Mouse (Mus musculus): ENCODE measurements around the gene Pik3r5. TPM values are rescaled to one million over a fixed set of nuclear protein-coding genes. Genes with fewer than 3 reads are reported as not detected.

Pik3r5 gene
- polyA plus RNA-seq, 1 experiment from 2014 or later = 1.2 TPM

DNA sequence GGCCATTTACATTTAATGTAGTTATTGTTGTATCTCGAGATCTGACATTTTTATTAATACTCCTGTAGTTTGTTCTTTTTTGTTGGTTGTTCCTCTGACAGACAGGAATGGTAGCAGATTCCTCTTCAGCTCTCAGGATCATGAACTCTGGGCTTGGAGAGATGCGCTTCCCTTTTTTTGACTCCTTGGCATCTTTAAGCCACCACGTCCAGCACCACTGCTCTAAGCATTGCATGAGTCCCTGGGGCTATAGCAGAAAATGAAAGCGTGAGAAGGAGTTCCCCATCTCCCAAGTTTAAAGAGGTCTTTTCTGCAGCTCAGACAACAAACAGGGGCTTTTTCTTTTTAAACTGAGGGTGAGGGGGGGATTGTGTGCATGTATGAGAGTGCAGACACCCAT is 87.4 kb downstream of the Pik3r5 start:
- H3K36me3 ChIP-seq (replicated peaks; ENCODE audit: control insufficient read depth, insufficient read depth) = no peaks in the 10 kb centered on the region
- WGBS = 93% methylated on average over 4 of the region's 4 CpGs
- H3K9ac ChIP-seq = no peak overlapping the region
- DNase-seq (ENCODE audit: low spot score) (no peak), ATAC-seq (ENCODE audit: low FRiP score) (no peak)
- no peak overlapping the region for H3K4me2 ChIP-seq (replicated peaks)
- H3K4me1 ChIP-seq (replicated peaks; ENCODE audit: control insufficient read depth, insufficient read depth, low read length) = no peaks in the 10 kb centered on the region
- no peak overlapping the region for H3K27ac ChIP-seq
- no peak overlapping the region for H3K4me3 ChIP-seq (replicated peaks; ENCODE audit: low read length)
- H3K9me3 ChIP-seq (ENCODE audit: control insufficient read depth, low read length) = peaks cover 9% of the 10 kb centered on the region; the same call in 1 of the 2 replicates
- H3K27me3 ChIP-seq (ENCODE audit: control insufficient read depth, insufficient read depth, low read length) = no peaks in the 10 kb centered on the region

DNA sequence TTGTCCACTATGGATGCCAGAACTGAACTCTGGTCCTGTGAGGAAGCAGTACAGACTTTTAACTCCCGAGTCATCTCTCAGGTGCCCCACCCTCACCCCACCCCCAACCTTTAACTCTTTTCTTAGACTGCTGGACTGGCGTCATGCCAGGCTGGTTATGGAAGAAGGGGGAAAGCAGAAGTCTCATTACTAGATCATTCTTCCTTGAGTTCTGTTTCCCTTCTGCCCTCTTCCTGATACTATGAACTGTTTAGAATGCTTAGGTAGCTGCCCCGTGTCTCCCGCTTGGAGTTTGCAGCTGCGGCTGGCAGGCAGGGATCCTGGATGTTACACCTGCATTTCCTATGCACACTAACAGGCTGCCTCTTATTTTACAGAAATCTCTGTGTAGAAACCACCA is 87.9 kb downstream of the Pik3r5 start:
- DNase-seq (ENCODE audit: low spot score) = no peak
- H3K27ac ChIP-seq = no peak overlapping the region
- H3K4me1 ChIP-seq (replicated peaks; ENCODE audit: control insufficient read depth, insufficient read depth, low read length) = no peaks in the 10 kb centered on the region
- H3K9ac ChIP-seq = no peak overlapping the region
- H3K4me3 ChIP-seq (replicated peaks; ENCODE audit: low read length) = no peak overlapping the region
- WGBS = 88% methylated on average over 5 of the region's 5 CpGs
- no peaks in the 10 kb centered on the region for H3K27me3 ChIP-seq (ENCODE audit: control insufficient read depth, insufficient read depth, low read length)
- peaks cover 9% of the 10 kb centered on the region; the same call in 1 of the 2 replicates for H3K9me3 ChIP-seq (ENCODE audit: control insufficient read depth, low read length)
- no peak overlapping the region for H3K4me2 ChIP-seq (replicated peaks)
- ATAC-seq (ENCODE audit: low FRiP score) = no peak
- no peaks in the 10 kb centered on the region for H3K36me3 ChIP-seq (replicated peaks; ENCODE audit: control insufficient read depth, insufficient read depth)

DNA sequence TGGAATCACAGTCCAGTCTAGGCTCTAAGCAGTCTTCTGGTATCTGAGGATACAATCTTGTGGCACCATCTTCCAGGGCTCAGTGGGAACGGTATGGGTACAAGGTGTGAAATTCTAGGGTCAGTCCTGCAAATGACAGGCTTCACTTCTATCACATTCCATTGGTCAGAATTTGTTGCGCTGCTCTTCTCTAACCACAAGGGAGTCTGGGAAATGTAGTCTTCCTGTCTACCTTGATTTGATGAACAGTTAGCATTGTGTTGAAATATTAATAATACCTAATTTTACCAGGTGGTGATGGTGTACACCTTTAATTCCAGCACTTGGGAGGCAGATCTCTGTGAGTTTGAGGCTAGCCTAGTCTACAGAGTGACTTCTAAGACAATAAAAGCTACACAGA is 88.5 kb downstream of the Pik3r5 start:
- no peaks in the 10 kb centered on the region for H3K4me1 ChIP-seq (replicated peaks; ENCODE audit: control insufficient read depth, insufficient read depth, low read length)
- H3K27me3 ChIP-seq (ENCODE audit: control insufficient read depth, insufficient read depth, low read length) = no peaks in the 10 kb centered on the region
- no peaks in the 10 kb centered on the region for H3K36me3 ChIP-seq (replicated peaks; ENCODE audit: control insufficient read depth, insufficient read depth)
- DNase-seq (ENCODE audit: low spot score) = no peak
- no peak for ATAC-seq (ENCODE audit: low FRiP score)
- 90% methylated on average over 2 of the region's 2 CpGs for WGBS
- no peak overlapping the region for H3K4me3 ChIP-seq (replicated peaks; ENCODE audit: low read length)
- H3K4me2 ChIP-seq (replicated peaks) = no peak overlapping the region
- H3K27ac ChIP-seq = no peak overlapping the region
- no peak overlapping the region for H3K9ac ChIP-seq
- H3K9me3 ChIP-seq (ENCODE audit: control insufficient read depth, low read length) = peaks cover 9% of the 10 kb centered on the region; the same call in 1 of the 2 replicates

DNA sequence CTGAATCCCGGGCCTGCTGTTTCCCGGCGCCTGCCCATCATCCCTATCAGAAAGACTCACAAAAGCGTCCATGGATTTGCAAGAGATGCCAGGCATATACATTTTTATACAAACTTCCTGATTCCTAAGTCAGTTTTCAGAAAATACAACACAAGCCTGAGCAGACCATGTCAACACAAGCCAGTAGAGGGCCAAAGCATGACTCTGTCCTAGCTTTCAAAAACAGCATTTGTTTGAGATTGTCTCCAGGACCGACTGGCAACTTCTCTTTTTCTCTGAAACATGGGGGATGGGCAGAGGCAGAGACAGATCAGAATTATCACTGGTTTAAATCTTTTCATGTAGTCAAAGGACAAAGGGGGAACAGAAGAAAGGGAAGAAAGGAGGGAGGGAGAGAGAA is 89.4 kb downstream of the Pik3r5 start:
- ATAC-seq (ENCODE audit: low FRiP score) (no peak), DNase-seq (ENCODE audit: low spot score) (no peak)
- H3K36me3 ChIP-seq (replicated peaks; ENCODE audit: control insufficient read depth, insufficient read depth) = no peaks in the 10 kb centered on the region
- no peak overlapping the region for H3K27ac ChIP-seq
- no peaks in the 10 kb centered on the region for H3K27me3 ChIP-seq (ENCODE audit: control insufficient read depth, insufficient read depth, low read length)
- no peaks in the 10 kb centered on the region for H3K4me1 ChIP-seq (replicated peaks; ENCODE audit: control insufficient read depth, insufficient read depth, low read length)
- H3K4me3 ChIP-seq (replicated peaks; ENCODE audit: low read length) = no peak overlapping the region
- no peak overlapping the region for H3K4me2 ChIP-seq (replicated peaks)
- H3K9me3 ChIP-seq (ENCODE audit: control insufficient read depth, low read length) = peaks cover 9% of the 10 kb centered on the region; the same call in 1 of the 2 replicates
- WGBS = 78% methylated on average over 5 of the region's 5 CpGs
- H3K9ac ChIP-seq = no peak overlapping the region

DNA sequence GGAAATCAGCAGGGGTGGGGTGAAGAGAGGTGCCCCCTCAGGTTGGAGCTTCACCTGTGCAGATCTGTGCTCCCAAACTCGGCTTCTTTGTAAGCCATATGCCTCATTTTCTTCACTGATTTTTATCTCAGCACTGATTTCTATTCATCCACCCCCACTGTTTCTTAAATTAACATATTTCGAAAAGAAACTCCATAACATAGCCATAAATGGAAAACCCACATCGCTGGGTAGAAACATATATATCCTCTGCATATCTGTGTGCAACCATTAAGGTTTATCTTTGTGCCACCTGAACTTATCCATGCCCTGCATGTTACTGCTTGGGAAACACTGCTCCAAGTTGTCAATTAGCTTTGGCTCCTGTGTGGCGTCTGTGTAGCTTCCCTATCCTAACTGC is 94.5 kb downstream of the Pik3r5 start:
- Histone ChIP-seq H3K4me2 (replicated peaks) (no peak overlapping the region), H3K4me1 (replicated peaks; ENCODE audit: control insufficient read depth, insufficient read depth, low read length) (no peaks in the 10 kb centered on the region), H3K27ac (no peak overlapping the region), H3K27me3 (ENCODE audit: control insufficient read depth, insufficient read depth, low read length) (no peaks in the 10 kb centered on the region), H3K4me3 (replicated peaks; ENCODE audit: low read length) (no peak overlapping the region), H3K9ac (no peak overlapping the region), H3K9me3 (ENCODE audit: control insufficient read depth, low read length) (no peaks in the 10 kb centered on the region), H3K36me3 (replicated peaks; ENCODE audit: control insufficient read depth, insufficient read depth) (no peaks in the 10 kb centered on the region)
- ATAC-seq (ENCODE audit: low FRiP score) (no peak), DNase-seq (ENCODE audit: low spot score) (no peak)
- WGBS = 84% methylated on average over 4 of the region's 4 CpGs

DNA sequence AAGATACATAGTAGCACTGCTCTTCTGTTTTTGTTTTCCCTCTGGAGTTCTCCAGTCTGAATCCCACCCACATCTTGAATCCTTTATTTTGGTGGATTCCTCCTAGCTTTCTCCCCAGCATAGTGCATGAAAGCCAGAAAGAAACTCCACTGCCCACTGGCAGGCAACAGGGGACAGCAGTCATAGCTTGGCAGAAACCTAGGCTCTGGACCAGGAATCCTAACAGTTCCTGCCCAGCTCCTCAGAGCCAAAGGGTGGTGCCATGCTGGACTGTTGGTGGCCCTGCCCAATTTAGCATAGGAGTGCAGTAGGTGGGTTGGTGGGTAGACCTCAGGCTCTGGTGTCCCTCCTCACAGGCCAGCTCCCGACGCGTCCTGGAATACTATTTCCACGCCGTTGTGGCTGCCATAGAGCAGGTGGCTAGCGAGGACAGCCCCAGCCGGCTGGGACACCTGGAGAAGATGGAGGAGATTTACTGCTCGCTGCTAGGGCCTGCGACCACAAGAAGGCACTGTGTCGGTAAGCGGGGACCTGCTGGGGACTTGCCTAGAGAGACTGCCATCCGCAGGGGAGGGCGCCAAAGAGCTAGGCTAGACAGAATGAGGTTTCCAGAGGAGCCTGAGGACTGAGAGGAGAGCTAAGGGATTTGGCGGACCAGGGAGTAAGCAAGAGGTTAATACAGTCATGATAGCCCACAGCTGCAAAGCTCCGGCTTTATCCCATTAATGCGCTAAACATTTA is 99.3 kb downstream of the Pik3r5 start:
- Histone ChIP-seq H3K9me3 (ENCODE audit: control insufficient read depth, low read length) (no peaks in the 10 kb centered on the region), H3K4me2 (replicated peaks) (no peak overlapping the region), H3K4me1 (replicated peaks; ENCODE audit: control insufficient read depth, insufficient read depth, low read length) (no peaks in the 10 kb centered on the region), H3K27ac (no peak overlapping the region), H3K27me3 (ENCODE audit: control insufficient read depth, insufficient read depth, low read length) (no peaks in the 10 kb centered on the region), H3K9ac (no peak overlapping the region), H3K36me3 (replicated peaks; ENCODE audit: control insufficient read depth, insufficient read depth) (no peaks in the 10 kb centered on the region), H3K4me3 (replicated peaks; ENCODE audit: low read length) (no peak overlapping the region)
- WGBS = 27% methylated on average over 16 of the region's 16 CpGs
- no peak for DNase-seq (ENCODE audit: low spot score)
- ATAC-seq (ENCODE audit: low FRiP score) = no peak

DNA sequence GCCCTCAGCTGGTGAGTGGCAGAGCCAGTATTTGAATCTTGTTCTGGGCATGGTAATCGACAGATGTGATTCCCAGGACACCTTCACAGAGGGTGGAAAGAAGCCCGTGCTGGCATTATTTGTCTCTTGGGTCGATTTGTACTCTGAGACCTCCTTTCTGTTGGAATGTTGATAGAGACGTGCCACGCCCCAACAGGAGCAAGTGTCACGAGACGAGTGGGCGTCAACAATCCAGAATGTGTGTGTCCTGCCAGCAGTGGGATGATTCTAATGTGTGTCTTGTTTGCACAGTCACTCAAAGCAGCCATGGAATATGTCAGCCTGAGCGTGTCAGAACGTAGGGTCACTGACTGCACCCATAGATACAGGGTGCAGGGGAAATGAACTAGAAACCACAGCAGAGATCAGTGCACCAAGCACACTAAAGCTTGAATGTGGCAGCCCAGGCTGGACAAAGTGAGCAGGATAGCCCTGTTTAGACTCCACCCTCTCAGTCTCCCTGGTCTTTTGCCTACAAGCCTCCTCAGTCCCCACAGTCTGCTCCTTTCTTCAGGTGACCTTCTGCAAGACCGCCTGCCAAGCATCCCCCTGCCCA is 100.1 kb downstream of the Pik3r5 start:
- no peaks in the 10 kb centered on the region for H3K27me3 ChIP-seq (ENCODE audit: control insufficient read depth, insufficient read depth, low read length)
- H3K36me3 ChIP-seq (replicated peaks; ENCODE audit: control insufficient read depth, insufficient read depth) = no peaks in the 10 kb centered on the region
- DNase-seq (ENCODE audit: low spot score) (no peak), ATAC-seq (ENCODE audit: low FRiP score) (no peak)
- H3K4me2 ChIP-seq (replicated peaks) = no peak overlapping the region
- H3K9me3 ChIP-seq (ENCODE audit: control insufficient read depth, low read length) = no peaks in the 10 kb centered on the region
- no peak overlapping the region for H3K9ac ChIP-seq
- H3K27ac ChIP-seq = no peak overlapping the region
- 76% methylated on average over 11 of the region's 11 CpGs for WGBS
- H3K4me1 ChIP-seq (replicated peaks; ENCODE audit: control insufficient read depth, insufficient read depth, low read length) = no peaks in the 10 kb centered on the region
- H3K4me3 ChIP-seq (replicated peaks; ENCODE audit: low read length) = no peak overlapping the region

DNA sequence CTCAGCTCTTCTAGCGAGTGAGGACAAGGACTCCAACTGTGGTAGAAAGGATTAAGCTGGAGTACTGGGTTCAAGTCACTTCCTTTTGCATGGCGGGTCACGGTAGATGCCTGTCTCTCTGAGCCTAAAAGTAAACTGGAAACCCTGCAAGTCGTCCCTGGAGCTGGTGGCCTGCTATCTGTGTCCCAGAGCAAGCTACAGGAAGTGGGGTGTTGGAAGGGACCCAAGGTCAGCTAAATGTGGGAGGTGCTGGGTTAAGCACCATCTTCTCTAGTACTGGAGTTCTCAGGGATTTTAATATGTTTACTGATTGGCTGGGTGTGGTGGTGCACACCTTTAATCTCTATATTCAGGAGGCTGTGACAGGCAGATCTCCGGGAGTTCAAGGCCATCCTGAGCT is 100.9 kb downstream of the Pik3r5 start:
- H3K9me3 ChIP-seq (ENCODE audit: control insufficient read depth, low read length) = no peaks in the 10 kb centered on the region
- H3K27ac ChIP-seq = no peak overlapping the region
- DNase-seq (ENCODE audit: low spot score) = no peak
- no peak overlapping the region for H3K4me3 ChIP-seq (replicated peaks; ENCODE audit: low read length)
- H3K4me1 ChIP-seq (replicated peaks; ENCODE audit: control insufficient read depth, insufficient read depth, low read length) = no peaks in the 10 kb centered on the region
- H3K27me3 ChIP-seq (ENCODE audit: control insufficient read depth, insufficient read depth, low read length) = no peaks in the 10 kb centered on the region
- no peaks in the 10 kb centered on the region for H3K36me3 ChIP-seq (replicated peaks; ENCODE audit: control insufficient read depth, insufficient read depth)
- H3K4me2 ChIP-seq (replicated peaks) = no peak overlapping the region
- WGBS = 91% methylated on average over 5 of the region's 5 CpGs
- no peak overlapping the region for H3K9ac ChIP-seq
- no peak for ATAC-seq (ENCODE audit: low FRiP score)

DNA sequence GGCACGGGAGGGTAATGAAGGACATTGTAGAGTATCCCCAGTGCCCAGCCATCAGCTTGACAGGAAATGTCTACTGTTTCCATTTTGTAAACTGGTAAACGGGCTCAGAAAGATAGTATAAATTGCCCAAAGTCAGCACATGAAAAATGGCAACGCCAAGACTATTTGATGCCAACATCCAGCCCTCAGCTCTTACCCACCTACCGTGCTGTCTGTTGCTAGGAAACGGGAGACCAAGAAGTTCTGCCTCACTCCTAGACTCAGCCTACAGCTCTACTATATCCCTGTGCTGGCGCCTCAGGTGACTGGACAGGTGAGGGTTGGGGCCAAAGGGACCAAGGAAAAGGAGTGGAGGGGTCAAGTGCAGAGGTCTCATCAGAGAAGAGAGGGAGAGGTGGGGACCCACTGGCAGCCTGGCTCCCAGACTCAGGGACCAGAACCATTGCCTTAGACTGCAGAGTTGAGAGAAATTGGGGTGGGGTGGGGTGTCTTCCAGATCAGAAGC is 102.1 kb downstream of the Pik3r5 start:
- H3K27me3 ChIP-seq (ENCODE audit: control insufficient read depth, insufficient read depth, low read length) = no peaks in the 10 kb centered on the region
- DNase-seq (ENCODE audit: low spot score) (no peak), ATAC-seq (ENCODE audit: low FRiP score) (no peak)
- no peaks in the 10 kb centered on the region for H3K36me3 ChIP-seq (replicated peaks; ENCODE audit: control insufficient read depth, insufficient read depth)
- WGBS = 81% methylated on average over 6 of the region's 6 CpGs
- H3K4me3 ChIP-seq (replicated peaks; ENCODE audit: low read length) = no peak overlapping the region
- no peak overlapping the region for H3K4me2 ChIP-seq (replicated peaks)
- H3K4me1 ChIP-seq (replicated peaks; ENCODE audit: control insufficient read depth, insufficient read depth, low read length) = no peaks in the 10 kb centered on the region
- no peak overlapping the region for H3K27ac ChIP-seq
- H3K9me3 ChIP-seq (ENCODE audit: control insufficient read depth, low read length) = no peaks in the 10 kb centered on the region
- no peak overlapping the region for H3K9ac ChIP-seq

Measured in hindbrain, embryonic 14.5 days (tissue).